Mouse (Mus musculus) heart, adult 2 months (tissue): ENCODE data around the gene Olfml3. TPM values are rescaled to one million over a fixed set of nuclear protein-coding genes. Genes with fewer than 3 reads are reported as not detected.

Experiments
- DNase-seq, 2 experiments: peaks; one replicate each; pipeline ENCODE4 v3.0.0; 2021
- H3K27ac ChIP-seq: fragments of 200-600 bp; 2 replicates; pipeline ENCODE4 v1.8.1; 2022
- H3K27me3 ChIP-seq: fragments of 200-500 bp; 2 replicates; pipeline ENCODE4 v1.6.1; 2012; ENCODE audit warnings: mild to moderate bottlenecking, low read length, inconsistent platforms, mixed read lengths; ENCODE audit not compliant: control insufficient read depth, insufficient read depth
- H3K36me3 ChIP-seq: fragments of 200-500 bp; 2 replicates; pipeline ENCODE4 v1.6.1; 2012; ENCODE audit warnings: low read length, inconsistent platforms; ENCODE audit not compliant: control insufficient read depth, insufficient read depth
- H3K4me1 ChIP-seq: fragments of 200-500 bp; 2 replicates; pipeline ENCODE4 v1.6.1; 2011; ENCODE audit warnings: low read length; ENCODE audit not compliant: control insufficient read depth, insufficient read depth
- H3K4me3 ChIP-seq: fragments of 200-600 bp; 2 replicates; pipeline ENCODE4 v1.8.1; 2022
- H3K79me2 ChIP-seq: fragments of 200-500 bp; replicated peaks from 2 replicates; pipeline ENCODE4 v1.6.1; 2012; ENCODE audit warnings: mild to moderate bottlenecking, inconsistent platforms, low read length, moderate library complexity, mixed read lengths; ENCODE audit not compliant: control insufficient read depth, insufficient read depth
- H3K9ac ChIP-seq: fragments of 200-500 bp; 2 replicates; pipeline ENCODE4 v1.6.1; 2012; ENCODE audit warnings: low read depth, mild to moderate bottlenecking, control low read depth, inconsistent platforms, low read length, mixed read lengths
- CTCF ChIP-seq: fragments of 200-600 bp; IDR thresholded peaks from 2 replicates; pipeline ENCODE4 v1.8.1; 2022; ENCODE audit warnings: antibody characterized with exemption, mild to moderate bottlenecking, moderate library complexity
- EP300 ChIP-seq: fragments of 200-500 bp; IDR thresholded peaks from 2 replicates; pipeline ENCODE4 v1.6.1; 2011; ENCODE audit warnings: low read depth, low read length, control low read depth; ENCODE audit not compliant: insufficient read depth
- POLR2A ChIP-seq: fragments of 200-500 bp; IDR thresholded peaks from 2 replicates; pipeline ENCODE4 v1.6.1; 2011; ENCODE audit warnings: mild to moderate bottlenecking, low read depth, low read length, control low read depth; ENCODE audit not compliant: insufficient read depth
- WGBS: fragments of 180-500 bp; shearing (Covaris S2); methylation state at CpG from one replicate; pipeline ENCODE4 v1.1.7; 2018; 5-methylcytosine and 5-hydroxymethylcytosine counted together
- intact Hi-C: fragments of 180-260 bp; cut with DNase I; formaldehyde crosslinking; loops from one replicate; pipeline ENCODE4 v1.15.1; 2025
- polyA plus RNA-seq: library from polyadenylated mRNA; depleted of rRNA; stranded (reverse); fragments of >200 nt; gene quantifications from 2 replicates; pipeline ENCODE4 v1.2.3, GENCODE M21; 2012
- total RNA-seq, 2 experiments: library from RNA; stranded (reverse); gene quantifications; 2 replicates each; pipeline ENCODE4 v1.2.3; 2021

Gene Olfml3
- total and polyA plus RNA-seq, 3 experiments: 5.7 to 11.7 (median 6.0) TPM

DNA sequence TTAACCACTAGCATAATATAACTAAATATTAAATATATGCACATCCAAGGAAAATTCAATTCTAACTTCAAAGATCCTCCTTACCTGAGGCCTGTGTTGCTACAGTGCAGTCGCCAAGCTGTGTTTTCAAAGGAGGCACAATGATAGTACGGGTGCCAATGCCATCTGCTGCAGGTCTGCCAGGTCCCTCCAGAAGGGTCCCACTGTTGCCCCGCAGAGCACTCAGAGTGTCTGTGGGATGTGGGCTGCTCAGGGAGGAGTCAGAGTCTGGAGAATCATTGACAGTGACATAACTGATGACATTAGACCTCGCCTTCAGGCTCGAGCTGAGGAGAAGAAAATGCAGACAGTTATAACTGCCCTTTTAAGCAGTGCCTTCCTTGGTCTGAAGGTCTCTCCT, 8.9 kb upstream of the Olfml3 start:
- no peak for TF ChIP-seq POLR2A
- no peak for TF ChIP-seq EP300
- no peak for TF ChIP-seq CTCF
- no peak for DNase-seq
- intact Hi-C loops: loop anchor here (1.0 kb wide), 1 partner anchor 10 kb away; no protein-coding TSS in a partner anchor
- H3K9ac ChIP-seq: no peak overlapping the region
- no peak overlapping the region for H3K27ac ChIP-seq
- no peaks in the 10 kb centered on the region for H3K4me1 ChIP-seq
- H3K27me3 ChIP-seq: no peaks in the 10 kb centered on the region
- H3K4me3 ChIP-seq: no peak overlapping the region
- 78% methylated on average over 5 of the region's 5 CpGs for WGBS
- no peaks in the 10 kb centered on the region for H3K79me2 ChIP-seq
- H3K36me3 ChIP-seq: peaks cover 17% of the 10 kb centered on the region

DNA sequence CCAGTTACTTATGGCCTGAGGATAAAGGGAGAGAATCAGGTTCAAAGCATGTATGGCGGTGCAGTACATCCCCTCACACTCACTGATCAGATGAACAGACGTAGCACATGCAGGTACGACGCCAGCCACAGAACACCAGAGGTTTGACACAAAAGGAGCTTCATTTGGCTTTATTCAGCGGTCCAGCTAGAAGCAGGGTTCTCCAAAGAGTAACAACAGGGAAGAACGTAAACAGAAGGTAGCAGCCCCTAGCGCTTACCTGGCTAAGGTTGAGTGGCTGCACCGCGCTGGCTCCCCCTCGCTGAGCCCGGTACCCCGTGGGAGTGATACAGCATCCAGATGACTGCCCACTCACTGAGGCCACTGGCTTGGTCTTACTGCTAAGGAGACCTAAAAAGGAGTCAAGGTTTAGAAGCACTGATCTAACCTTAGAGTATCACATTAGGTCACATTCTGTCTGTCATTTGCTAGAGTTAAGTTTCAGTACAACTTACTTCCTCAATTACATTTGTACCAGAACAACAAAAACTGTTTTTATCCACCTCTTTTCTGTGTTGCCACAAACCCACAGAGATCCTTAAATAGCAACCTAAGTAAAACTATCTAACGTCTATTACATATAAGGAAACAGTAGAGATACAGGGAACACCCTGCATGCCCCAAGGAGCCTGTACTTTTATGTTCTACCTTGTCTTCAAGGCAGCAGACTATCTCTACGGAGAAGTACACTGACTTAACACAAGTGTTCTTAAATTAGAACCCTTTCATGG, 7.4 kb upstream of the Olfml3 start:
- 83% methylated on average over 14 of the region's 14 CpGs for WGBS
- H3K4me1 ChIP-seq: no peaks in the 10 kb centered on the region
- H3K36me3 ChIP-seq: peaks cover 16% of the 10 kb centered on the region
- no peak for DNase-seq
- no peaks in the 10 kb centered on the region for H3K79me2 ChIP-seq
- H3K27me3 ChIP-seq: no peaks in the 10 kb centered on the region
- no peak for TF ChIP-seq POLR2A
- TF ChIP-seq CTCF: no peak
- TF ChIP-seq EP300: no peak
- intact Hi-C loops: no loop called here
- H3K4me3 ChIP-seq: no peak overlapping the region
- no peak overlapping the region for H3K27ac ChIP-seq
- H3K9ac ChIP-seq: no peak overlapping the region

DNA sequence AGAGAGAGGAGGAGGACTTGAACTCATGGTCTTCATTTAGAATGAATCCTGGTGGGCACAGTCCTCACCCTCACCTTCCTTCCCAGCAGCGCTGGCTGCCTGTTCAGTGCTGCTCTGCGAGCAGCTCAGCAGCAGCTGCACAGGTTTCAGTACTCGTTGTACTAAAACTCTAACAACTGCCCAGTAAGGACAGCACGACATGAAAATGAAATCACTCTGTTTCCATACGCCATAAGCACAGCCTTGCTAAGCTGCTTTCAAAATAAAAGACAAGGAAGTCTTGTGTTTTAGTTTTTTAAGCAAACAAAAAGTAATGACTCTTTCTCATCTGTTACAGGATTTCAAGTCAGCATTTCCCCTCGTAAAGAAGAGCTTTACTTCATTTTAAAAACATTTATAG, 5.4 kb upstream of the Olfml3 start:
- Histone ChIP-seq H3K9ac (no peak overlapping the region), H3K36me3 (peaks cover 5% of the 10 kb centered on the region), H3K4me3 (no peak overlapping the region), H3K4me1 (no peaks in the 10 kb centered on the region; the same call in 1 of the 2 replicates), H3K27ac (no peak overlapping the region), H3K79me2 (no peaks in the 10 kb centered on the region), H3K27me3 (no peaks in the 10 kb centered on the region)
- no peak for DNase-seq
- TF ChIP-seq EP300: no peak
- no peak for TF ChIP-seq POLR2A
- TF ChIP-seq CTCF: no peak
- WGBS: 80% methylated on average over 6 of the region's 6 CpGs
- intact Hi-C loops: no loop called here

DNA sequence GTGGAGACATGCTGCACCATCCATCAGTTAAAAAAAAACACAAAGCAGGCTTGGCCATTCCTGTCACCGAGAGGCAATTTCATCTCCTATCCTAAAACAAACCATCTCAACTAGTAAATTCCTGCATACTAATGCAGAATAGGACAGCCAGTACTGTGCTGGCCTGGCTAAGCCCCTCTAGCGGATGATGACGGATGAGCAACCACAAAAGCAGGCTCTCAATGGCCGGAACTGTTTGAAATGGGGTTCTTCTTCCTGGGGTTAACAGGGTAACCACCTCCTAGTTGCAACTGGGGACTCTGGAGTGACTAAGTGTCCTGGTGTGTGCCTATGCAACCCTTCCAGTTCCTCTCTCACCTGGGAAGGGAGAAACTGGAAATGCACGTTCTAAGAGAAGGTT, 2.5 kb upstream of the Olfml3 start:
- TF ChIP-seq CTCF: no peak
- no peak for TF ChIP-seq EP300
- no peak for TF ChIP-seq POLR2A
- no peak overlapping the region for H3K27ac ChIP-seq
- H3K4me3 ChIP-seq: no peak overlapping the region
- no peaks in the 10 kb centered on the region for H3K36me3 ChIP-seq
- no peaks in the 10 kb centered on the region for H3K79me2 ChIP-seq
- no peaks in the 10 kb centered on the region for H3K27me3 ChIP-seq
- peaks cover 7% of the 10 kb centered on the region for H3K4me1 ChIP-seq
- intact Hi-C loops: no loop called here
- DNase-seq: no peak
- 74% methylated on average over 5 of the region's 5 CpGs for WGBS
- H3K9ac ChIP-seq: no peak overlapping the region

DNA sequence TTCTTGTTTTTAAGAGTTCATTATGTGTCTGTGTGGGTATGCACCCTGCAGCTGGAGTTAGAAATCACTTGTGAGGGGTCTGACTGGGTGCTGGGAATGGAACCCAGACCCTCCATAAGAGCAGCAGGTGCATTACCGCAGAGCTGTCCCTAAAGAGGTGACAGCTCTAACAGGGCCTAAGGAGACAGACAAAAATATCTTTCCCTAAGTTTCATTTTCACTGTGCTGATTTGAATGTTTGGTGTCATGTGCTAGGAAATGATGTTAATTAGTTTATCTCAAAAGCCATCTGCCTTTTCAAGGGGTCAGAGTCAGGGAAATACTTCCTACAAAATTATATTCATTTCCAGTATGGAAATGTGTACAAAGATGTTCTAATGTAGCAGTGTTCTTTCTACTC, 1.5 kb upstream of the Olfml3 start, which contains the start of gene Gm10964:
TSS of gene Gm10964 (plus strand) at position 38 of the 400 bp plus-strand sequence.
- TF ChIP-seq EP300 (no peak), POLR2A (no peak), CTCF (no peak)
- no peaks in the 10 kb centered on the region for H3K27me3 ChIP-seq
- peak within 1 kb of the TSS; percentile 47 for H3K27ac ChIP-seq
- peak in 1 of 2 experiments; percentile 5 for DNase-seq
- intact Hi-C loops: loop anchor here (2.0 to 5.0 kb wide), 2 partner anchors 69 to 307 kb away; partner anchors contain the start of genes Ap4b1, Dclre1b and Gm43064
- H3K9ac ChIP-seq: 0 out of 2 replicates have a peak within 1 kb of the TSS, but pooled peaks have one; percentile 58
- no peaks in the 10 kb centered on the region for H3K79me2 ChIP-seq
- no peaks in the 10 kb centered on the region for H3K36me3 ChIP-seq
- peak within 1 kb of the TSS; percentile 47 for H3K4me3 ChIP-seq
- WGBS: 66% methylated on average over 1 of the region's 1 CpGs
- peaks cover 11% of the 10 kb centered on the region for H3K4me1 ChIP-seq

DNA sequence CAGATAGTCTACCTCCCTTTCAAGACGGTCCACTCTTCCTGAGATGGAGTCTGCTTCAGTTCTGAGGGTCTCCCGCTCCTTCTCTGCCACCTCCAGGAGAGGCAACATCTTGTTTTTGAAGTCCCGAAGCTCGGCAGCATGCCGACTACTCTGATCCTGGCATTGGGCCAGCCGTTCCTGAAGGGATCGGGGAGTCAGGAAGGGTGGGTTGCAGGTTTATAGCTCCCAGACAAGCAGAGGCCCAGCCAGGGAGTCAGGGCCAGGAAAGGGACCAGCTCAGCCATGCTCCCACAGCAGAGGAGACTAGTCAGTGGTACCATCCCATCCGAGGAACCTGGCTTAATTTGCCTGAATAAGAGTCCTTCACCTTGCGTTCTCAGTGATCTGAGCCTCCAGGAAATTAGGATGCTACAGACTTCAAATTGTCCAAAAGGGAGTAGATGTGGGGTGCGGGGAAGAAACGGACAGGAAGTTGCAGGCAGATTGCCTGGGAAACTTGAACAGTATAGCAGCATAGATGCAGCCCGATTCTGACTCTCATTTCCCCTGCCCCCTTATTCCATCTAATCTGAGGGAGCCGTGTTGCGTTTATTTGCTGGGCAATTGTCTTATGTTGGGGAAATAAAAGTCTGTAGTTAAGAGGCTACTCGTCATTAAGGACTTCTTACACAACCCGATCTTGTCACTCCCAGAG, 593 bp downstream of the Olfml3 start:
- Histone ChIP-seq H3K27me3 (no peaks in the 10 kb centered on the region), H3K36me3 (no peaks in the 10 kb centered on the region), H3K9ac (peak overlapping the region; percentile 58), H3K27ac (peak overlapping the region; percentile 47), H3K79me2 (no peaks in the 10 kb centered on the region), H3K4me3 (peak overlapping the region; percentile 47), H3K4me1 (peaks cover 11% of the 10 kb centered on the region)
- no peak for TF ChIP-seq EP300
- no peak for TF ChIP-seq CTCF
- TF ChIP-seq POLR2A: no peak
- intact Hi-C loops: loop anchor here (2.0 to 5.0 kb wide), 2 partner anchors 150 to 305 kb away; no protein-coding TSS in a partner anchor
- DNase-seq: peak; percentile 66 to 74
- 29% methylated on average over 16 of the region's 16 CpGs for whole genome bisulfite sequencing
